Mouse (Mus musculus) c-Kit-positive CD71-positive TER-119-positive erythroid progenitor cells, embryonic 14.5 days (primary cell): ENCODE measurements around the gene Fam19a2.

ENCODE experiments used
- DNase-seq: peaks from one replicate; pipeline ENCODE4 v3.0.0-alpha.2; 2013; ENCODE audit warnings: low spot score

Fam19a2 gene

GRCm38 (mm10) chr10:123570616-123571188 is 306.9 kb downstream of the Fam19a2 start:
- DNase-seq = no peak

GRCm38 (mm10) chr10:123572342-123573070 is 308.7 kb downstream of the Fam19a2 start:
- DNase-seq = no peak

GRCm38 (mm10) chr10:123577823-123578222 is 314.0 kb downstream of the Fam19a2 start:
- no peak for DNase-seq

- DNase-seq = no peak
Measured at GRCm38 (mm10) chr10:123579012-123579411, 315.2 kb downstream of the Fam19a2 start.

GRCm38 (mm10) chr10:123595043-123595442 is 331.2 kb downstream of the Fam19a2 start:
- DNase-seq = no peak

- DNase-seq = no peak
Measured at GRCm38 (mm10) chr10:123597059-123597458, 333.3 kb downstream of the Fam19a2 start.

- DNase-seq = no peak
Measured at GRCm38 (mm10) chr10:123605671-123606070, 341.9 kb downstream of the Fam19a2 start.

- no peak for DNase-seq
Measured at GRCm38 (mm10) chr10:123626691-123627090, 362.9 kb downstream of the Fam19a2 start.

GRCm38 (mm10) chr10:123629248-123629744 is 365.5 kb downstream of the Fam19a2 start:
- no peak for DNase-seq

- no peak for DNase-seq
Measured at GRCm38 (mm10) chr10:123632029-123632428, 368.2 kb downstream of the Fam19a2 start.

- no peak for DNase-seq
Measured at GRCm38 (mm10) chr10:123636655-123637054, 372.9 kb downstream of the Fam19a2 start.

GRCm38 (mm10) chr10:123637496-123637895 is 373.7 kb downstream of the Fam19a2 start:
- DNase-seq = no peak

- no peak for DNase-seq
Measured at GRCm38 (mm10) chr10:123645568-123645967, 381.8 kb downstream of the Fam19a2 start.

- DNase-seq = no peak
Measured at GRCm38 (mm10) chr10:123671208-123671607, 407.4 kb downstream of the Fam19a2 start.

GRCm38 (mm10) chr10:123678284-123678864 is 414.6 kb downstream of the Fam19a2 start:
- no peak for DNase-seq

- no peak for DNase-seq
Measured at GRCm38 (mm10) chr10:123682718-123683255, 419.0 kb downstream of the Fam19a2 start.

GRCm38 (mm10) chr10:123692186-123692925 is 428.6 kb downstream of the Fam19a2 start:
- no peak for DNase-seq

- DNase-seq = no peak
Measured at GRCm38 (mm10) chr10:123692926-123693224, 429.1 kb downstream of the Fam19a2 start.

GRCm38 (mm10) chr10:123702595-123702994 is 438.8 kb downstream of the Fam19a2 start:
- DNase-seq = no peak

- no peak for DNase-seq
Measured at GRCm38 (mm10) chr10:123707026-123707425, 443.2 kb downstream of the Fam19a2 start.

- no peak for DNase-seq
Measured at GRCm38 (mm10) chr10:123710738-123711137, 446.9 kb downstream of the Fam19a2 start.

- DNase-seq = no peak
Measured at GRCm38 (mm10) chr10:123721952-123722460, 458.2 kb downstream of the Fam19a2 start.
